Mouse (Mus musculus): ENCODE results near the gene Dennd5b. TPM values are rescaled to one million over a fixed set of nuclear protein-coding genes. Genes with fewer than 3 reads are reported as not detected.

The Dennd5b gene
- polyA plus RNA-seq, 1 experiment from 2014 or later: 30.0 TPM

DNA sequence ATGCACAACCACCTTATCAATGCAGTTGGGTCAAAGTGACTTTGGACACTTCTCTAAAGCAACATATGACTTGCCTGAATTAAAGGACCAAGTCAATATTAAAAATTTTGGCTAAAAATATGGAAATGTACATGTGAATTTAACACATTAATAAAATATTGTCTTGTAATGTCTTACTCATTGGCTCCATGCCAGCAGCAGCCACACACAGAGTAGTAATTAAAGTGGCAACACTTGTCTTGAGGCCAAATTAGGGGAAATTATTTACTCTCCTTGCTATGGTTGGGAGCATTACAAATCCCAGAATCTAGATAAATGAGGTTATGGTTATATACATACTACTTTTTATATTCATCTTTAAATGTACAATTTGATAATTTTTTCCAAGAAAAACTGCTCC, 15.5 kb upstream of the Dennd5b start:
- Histone ChIP-seq H3K9me3 (ENCODE audit: control insufficient read depth, low read length) (no peaks in the 10 kb centered on the region), H3K27me3 (ENCODE audit: control insufficient read depth, insufficient read depth, low read length) (no peaks in the 10 kb centered on the region), H3K36me3 (ENCODE audit: control insufficient read depth, insufficient read depth, low read length) (no peaks in the 10 kb centered on the region), H3K4me2 (replicated peaks; ENCODE audit: low read depth, low read length) (no peak overlapping the region), H3K27ac (ENCODE audit: low read depth, low read length) (no peak overlapping the region), H3K4me3 (ENCODE audit: low read depth, low read length) (no peak overlapping the region), H3K4me1 (replicated peaks; ENCODE audit: control insufficient read depth, insufficient read depth, low read length) (no peaks in the 10 kb centered on the region), H3K9ac (ENCODE audit: low read depth, low read length) (no peak overlapping the region)
- ATAC-seq (ENCODE audit: low FRiP score) (no peak), DNase-seq (ENCODE audit: low spot score) (no peak)

- DNase-seq (ENCODE audit: low spot score) (no peak), ATAC-seq (ENCODE audit: low FRiP score) (no peak)
- Histone ChIP-seq H3K4me2 (replicated peaks; ENCODE audit: low read depth, low read length) (no peak overlapping the region), H3K36me3 (ENCODE audit: control insufficient read depth, insufficient read depth, low read length) (no peaks in the 10 kb centered on the region), H3K4me1 (replicated peaks; ENCODE audit: control insufficient read depth, insufficient read depth, low read length) (no peaks in the 10 kb centered on the region), H3K9ac (ENCODE audit: low read depth, low read length) (no peak overlapping the region), H3K9me3 (ENCODE audit: control insufficient read depth, low read length) (no peaks in the 10 kb centered on the region), H3K27ac (ENCODE audit: low read depth, low read length) (no peak overlapping the region), H3K4me3 (ENCODE audit: low read depth, low read length) (no peak overlapping the region), H3K27me3 (ENCODE audit: control insufficient read depth, insufficient read depth, low read length) (no peaks in the 10 kb centered on the region)
- 81% methylated on average over 2 of the region's 2 CpGs for WGBS
These were observed 7.4 kb upstream of the Dennd5b start for GRCm38 (mm10) chr6:149108909-149109308.

GRCm38 (mm10) chr6:149107615-149108014, 6.1 kb upstream of the Dennd5b start:
- ATAC-seq (ENCODE audit: low FRiP score): no peak
- Histone ChIP-seq H3K4me1 (replicated peaks; ENCODE audit: control insufficient read depth, insufficient read depth, low read length) (no peaks in the 10 kb centered on the region), H3K36me3 (ENCODE audit: control insufficient read depth, insufficient read depth, low read length) (no peaks in the 10 kb centered on the region), H3K4me2 (replicated peaks; ENCODE audit: low read depth, low read length) (no peak overlapping the region), H3K27me3 (ENCODE audit: control insufficient read depth, insufficient read depth, low read length) (no peaks in the 10 kb centered on the region), H3K4me3 (ENCODE audit: low read depth, low read length) (no peak overlapping the region), H3K27ac (ENCODE audit: low read depth, low read length) (no peak overlapping the region), H3K9me3 (ENCODE audit: control insufficient read depth, low read length) (no peaks in the 10 kb centered on the region), H3K9ac (ENCODE audit: low read depth, low read length) (no peak overlapping the region)
- no peak for DNase-seq (ENCODE audit: low spot score)
- 78% methylated on average over 3 of the region's 3 CpGs for WGBS

DNA sequence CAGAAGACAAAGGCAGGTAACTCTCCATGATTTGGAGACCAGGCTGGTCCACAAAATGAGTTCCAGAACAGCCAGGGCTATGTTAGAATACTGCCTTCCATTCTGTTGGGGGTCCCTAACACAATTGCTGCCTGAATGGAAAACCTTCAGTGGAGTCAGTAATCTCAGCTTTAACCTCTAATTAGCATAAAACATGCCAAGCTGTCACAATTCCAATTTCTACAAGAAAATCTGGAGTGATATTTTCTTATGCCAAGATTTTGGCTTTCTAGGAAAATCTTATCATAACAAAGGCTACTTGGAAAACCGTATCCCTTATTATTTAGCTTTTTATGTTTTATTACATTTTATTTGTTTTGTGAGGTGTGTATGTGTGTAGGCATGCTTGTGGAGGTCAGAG, 2.0 kb upstream of the Dennd5b start:
- no peaks in the 10 kb centered on the region for H3K9me3 ChIP-seq (ENCODE audit: control insufficient read depth, low read length)
- WGBS: 95% methylated on average over 1 of the region's 1 CpGs
- no peak overlapping the region for H3K4me3 ChIP-seq (ENCODE audit: low read depth, low read length)
- H3K4me1 ChIP-seq (replicated peaks; ENCODE audit: control insufficient read depth, insufficient read depth, low read length): 0 out of 2 replicates have a peak, but pooled peaks cover 2% of the 10 kb centered on the region
- no peaks in the 10 kb centered on the region for H3K36me3 ChIP-seq (ENCODE audit: control insufficient read depth, insufficient read depth, low read length)
- H3K27ac ChIP-seq (ENCODE audit: low read depth, low read length): no peak overlapping the region
- ATAC-seq (ENCODE audit: low FRiP score) (no peak), DNase-seq (ENCODE audit: low spot score) (no peak)
- no peak overlapping the region for H3K9ac ChIP-seq (ENCODE audit: low read depth, low read length)
- no peaks in the 10 kb centered on the region for H3K27me3 ChIP-seq (ENCODE audit: control insufficient read depth, insufficient read depth, low read length)
- no peak overlapping the region for H3K4me2 ChIP-seq (replicated peaks; ENCODE audit: low read depth, low read length)

- H3K4me1 ChIP-seq (replicated peaks; ENCODE audit: control insufficient read depth, insufficient read depth, low read length): 0 out of 2 replicates have a peak, but pooled peaks cover 2% of the 10 kb centered on the region
- no peaks in the 10 kb centered on the region for H3K27me3 ChIP-seq (ENCODE audit: control insufficient read depth, insufficient read depth, low read length)
- 15% methylated on average over 7 of the region's 7 CpGs for WGBS
- H3K4me2 ChIP-seq (replicated peaks; ENCODE audit: low read depth, low read length): peak overlapping the region; percentile 71
- no peak for DNase-seq (ENCODE audit: low spot score)
- H3K36me3 ChIP-seq (ENCODE audit: control insufficient read depth, insufficient read depth, low read length): no peaks in the 10 kb centered on the region
- H3K27ac ChIP-seq (ENCODE audit: low read depth, low read length): peak overlapping the region; percentile 96
- H3K9ac ChIP-seq (ENCODE audit: low read depth, low read length): peak overlapping the region; percentile 93
- no peaks in the 10 kb centered on the region for H3K9me3 ChIP-seq (ENCODE audit: control insufficient read depth, low read length)
- ATAC-seq (ENCODE audit: low FRiP score): peak; percentile 26
- peak overlapping the region; percentile 83 for H3K4me3 ChIP-seq (ENCODE audit: low read depth, low read length)
These were observed 413 bp upstream of the Dennd5b start for GRCm38 (mm10) chr6:149101943-149102243.

- ATAC-seq (ENCODE audit: low FRiP score) (peak; percentile 70), DNase-seq (ENCODE audit: low spot score) (peak; percentile 78)
- WGBS: 2% methylated on average over 52 of the region's 52 CpGs
These were observed 1.1 kb downstream of the Dennd5b start for GRCm38 (mm10) chr6:149100174-149101075.

GRCm38 (mm10) chr6:149098993-149099392, 2.5 kb downstream of the Dennd5b start:
- H3K4me1 ChIP-seq (replicated peaks; ENCODE audit: control insufficient read depth, insufficient read depth, low read length): 0 out of 2 replicates have a peak, but pooled peaks cover 2% of the 10 kb centered on the region
- no peak overlapping the region for H3K4me2 ChIP-seq (replicated peaks; ENCODE audit: low read depth, low read length)
- no peaks in the 10 kb centered on the region for H3K36me3 ChIP-seq (ENCODE audit: control insufficient read depth, insufficient read depth, low read length)
- no peak for ATAC-seq (ENCODE audit: low FRiP score)
- no peaks in the 10 kb centered on the region for H3K27me3 ChIP-seq (ENCODE audit: control insufficient read depth, insufficient read depth, low read length)
- no peak overlapping the region for H3K9ac ChIP-seq (ENCODE audit: low read depth, low read length)
- no peak for DNase-seq (ENCODE audit: low spot score)
- no peak overlapping the region for H3K4me3 ChIP-seq (ENCODE audit: low read depth, low read length)
- no peaks in the 10 kb centered on the region for H3K9me3 ChIP-seq (ENCODE audit: control insufficient read depth, low read length)
- no peak overlapping the region for H3K27ac ChIP-seq (ENCODE audit: low read depth, low read length)

More at GRCm38 (mm10) chr6:149100174-149101075, 1.1 kb downstream of the Dennd5b start:
- Histone ChIP-seq H3K4me3 (ENCODE audit: low read depth, low read length) (peak overlapping the region; percentile 83), H3K4me2 (replicated peaks; ENCODE audit: low read depth, low read length) (peak overlapping the region; percentile 71), H3K27ac (ENCODE audit: low read depth, low read length) (peak overlapping the region; percentile 96), H3K36me3 (ENCODE audit: control insufficient read depth, insufficient read depth, low read length) (no peaks in the 10 kb centered on the region), H3K9me3 (ENCODE audit: control insufficient read depth, low read length) (no peaks in the 10 kb centered on the region), H3K4me1 (replicated peaks; ENCODE audit: control insufficient read depth, insufficient read depth, low read length) (0 out of 2 replicates have a peak, but pooled peaks cover 2% of the 10 kb centered on the region), H3K9ac (ENCODE audit: low read depth, low read length) (peak overlapping the region; percentile 93), H3K27me3 (ENCODE audit: control insufficient read depth, insufficient read depth, low read length) (no peaks in the 10 kb centered on the region)

- no peaks in the 10 kb centered on the region for H3K9me3 ChIP-seq (ENCODE audit: control insufficient read depth, low read length)
- 0 out of 2 replicates have a peak, but pooled peaks cover 2% of the 10 kb centered on the region for H3K4me1 ChIP-seq (replicated peaks; ENCODE audit: control insufficient read depth, insufficient read depth, low read length)
- DNase-seq (ENCODE audit: low spot score) (no peak), ATAC-seq (ENCODE audit: low FRiP score) (no peak)
- no peak overlapping the region for H3K4me3 ChIP-seq (ENCODE audit: low read depth, low read length)
- H3K4me2 ChIP-seq (replicated peaks; ENCODE audit: low read depth, low read length): no peak overlapping the region
- no peaks in the 10 kb centered on the region for H3K27me3 ChIP-seq (ENCODE audit: control insufficient read depth, insufficient read depth, low read length)
- WGBS: 93% methylated on average over 1 of the region's 1 CpGs
- H3K36me3 ChIP-seq (ENCODE audit: control insufficient read depth, insufficient read depth, low read length): no peaks in the 10 kb centered on the region
- H3K27ac ChIP-seq (ENCODE audit: low read depth, low read length): no peak overlapping the region
- H3K9ac ChIP-seq (ENCODE audit: low read depth, low read length): no peak overlapping the region
These were observed 4.2 kb downstream of the Dennd5b start for GRCm38 (mm10) chr6:149097276-149097675.

DNA sequence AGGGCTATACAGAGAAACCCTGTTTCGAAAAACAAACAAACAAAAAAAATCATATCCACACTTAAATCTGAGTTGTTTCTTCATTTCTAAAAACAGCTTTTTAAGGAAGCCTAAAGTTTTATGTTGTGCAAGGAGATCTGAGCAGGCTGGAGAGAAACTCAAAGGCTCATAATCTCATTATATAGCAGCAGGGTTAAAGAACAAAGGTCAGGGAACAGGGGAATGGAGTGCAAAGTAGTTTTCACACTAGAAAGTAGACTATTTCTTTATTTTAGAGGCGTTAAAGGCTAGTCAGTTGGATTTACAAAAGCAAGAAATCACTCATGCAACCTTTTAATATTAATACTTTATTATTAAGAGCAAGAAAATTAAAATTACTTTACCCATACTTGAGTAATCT, 5.2 kb downstream of the Dennd5b start:
- no peak overlapping the region for H3K4me3 ChIP-seq (ENCODE audit: low read depth, low read length)
- no peak overlapping the region for H3K27ac ChIP-seq (ENCODE audit: low read depth, low read length)
- DNase-seq (ENCODE audit: low spot score) (no peak), ATAC-seq (ENCODE audit: low FRiP score) (no peak)
- H3K9ac ChIP-seq (ENCODE audit: low read depth, low read length): no peak overlapping the region
- 0 out of 2 replicates have a peak, but pooled peaks cover 2% of the 10 kb centered on the region for H3K4me1 ChIP-seq (replicated peaks; ENCODE audit: control insufficient read depth, insufficient read depth, low read length)
- H3K4me2 ChIP-seq (replicated peaks; ENCODE audit: low read depth, low read length): no peak overlapping the region
- H3K27me3 ChIP-seq (ENCODE audit: control insufficient read depth, insufficient read depth, low read length): no peaks in the 10 kb centered on the region
- 86% methylated on average over 2 of the region's 2 CpGs for WGBS
- no peaks in the 10 kb centered on the region for H3K9me3 ChIP-seq (ENCODE audit: control insufficient read depth, low read length)
- H3K36me3 ChIP-seq (ENCODE audit: control insufficient read depth, insufficient read depth, low read length): no peaks in the 10 kb centered on the region
